Mouse (Mus musculus): ENCODE measurements around the gene Ppp1r12b.

DNA sequence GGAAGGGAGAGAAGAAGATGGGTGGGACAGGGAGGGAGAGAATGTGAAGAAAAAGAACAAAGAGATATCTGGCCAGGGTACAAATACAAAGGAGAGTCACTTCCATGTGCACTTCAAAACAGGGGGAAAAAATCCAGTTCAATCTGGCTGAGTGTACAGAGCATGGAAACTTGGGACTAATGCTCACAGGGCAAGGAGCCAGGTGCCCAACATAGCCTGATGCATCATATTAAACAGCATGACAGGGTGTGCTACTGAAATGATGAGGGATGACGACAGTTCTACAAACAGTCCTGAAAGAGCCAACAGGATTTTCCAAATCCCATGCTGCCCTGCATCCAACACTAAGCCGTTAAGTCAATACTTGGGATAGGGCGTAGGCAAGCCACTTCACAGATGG, 5.8 kb downstream of the Ppp1r12b start:
- no peak for TF ChIP-seq CTCF (IDR thresholded peaks at IDR 0.05)
- TF ChIP-seq EP300 (IDR thresholded peaks at IDR 0.05), result no peak
